Mouse (Mus musculus) forebrain, embryonic 16.5 days (tissue): ENCODE measurements around the gene Nudcd3. TPM values are rescaled to one million over a fixed set of nuclear protein-coding genes. Genes with fewer than 3 reads are reported as not detected.

Experiments
- ATAC-seq: fragments of 200-750 bp; cut with Nextera tagmentation; 2 replicates; pipeline ENCODE4 v1.8.0; 2017; ENCODE audit warnings: mild to moderate bottlenecking, moderate library complexity
- H3K27ac ChIP-seq: fragments of 300-500 bp; sonication (generic); 2 replicates; pipeline ENCODE4 v1.5.1; 2014; ENCODE audit warnings: low read length, control low read depth
- H3K27me3 ChIP-seq: fragments of 300-500 bp; sonication (generic); replicated peaks from 2 replicates; pipeline ENCODE4 v1.6.1; 2014; ENCODE audit warnings: low read length; ENCODE audit not compliant: control insufficient read depth, insufficient read depth
- H3K36me3 ChIP-seq: fragments of 300-500 bp; sonication (generic); 2 replicates; pipeline ENCODE4 v1.6.1; 2014; ENCODE audit not compliant: control insufficient read depth, insufficient read depth
- H3K4me1 ChIP-seq: fragments of 300-500 bp; sonication (generic); replicated peaks from 2 replicates; pipeline ENCODE4 v1.6.1; 2014; ENCODE audit warnings: low read length; ENCODE audit not compliant: control insufficient read depth, insufficient read depth
- H3K4me2 ChIP-seq: fragments of 300-500 bp; sonication (generic); 2 replicates; pipeline ENCODE4 v1.6.1; 2014; ENCODE audit warnings: mild to moderate bottlenecking, low read length, control low read depth
- H3K4me3 ChIP-seq: fragments of 300-500 bp; sonication (generic); replicated peaks from 2 replicates; pipeline ENCODE4 v1.5.1; 2014; ENCODE audit warnings: mild to moderate bottlenecking, low read length, control low read depth
- H3K9ac ChIP-seq: fragments of 300-500 bp; sonication (generic); replicated peaks from 2 replicates; pipeline ENCODE4 v1.6.1; 2014; ENCODE audit warnings: low read depth, low read length, control low read depth
- H3K9me3 ChIP-seq: fragments of 300-500 bp; sonication (generic); 2 replicates; pipeline ENCODE4 v1.6.1; 2016; ENCODE audit warnings: low read length; ENCODE audit not compliant: control insufficient read depth
- WGBS: fragments of 180-500 bp; shearing (Covaris S2); extraction: QIAGEN DNeasy Blood & Tissue Kit; methylation state at CpG from one replicate; pipeline ENCODE4 v1.1.7; 2014; 5-methylcytosine and 5-hydroxymethylcytosine counted together
- polyA plus RNA-seq: library from polyadenylated mRNA; unstranded; fragments of >200 nt; fragmentation: Nextera tagmentation; extraction: Ambion mirVana; gene quantifications from 2 replicates; pipeline ENCODE4 v1.2.1, GENCODE M21; 2015

The Nudcd3 gene
- polyA plus RNA-seq, 1 experiment from 2014 or later: 82.1 TPM

GRCm38 (mm10) chr11:6208158-6208557, 7.9 kb upstream of the Nudcd3 start:
- Histone ChIP-seq H3K4me2 (no peak overlapping the region), H3K9ac (no peak overlapping the region), H3K27me3 (no peaks in the 10 kb centered on the region), H3K36me3 (no peaks in the 10 kb centered on the region), H3K9me3 (peaks cover 3% of the 10 kb centered on the region; the same call in 1 of the 2 replicates), H3K27ac (no peak overlapping the region), H3K4me3 (no peak overlapping the region), H3K4me1 (no peaks in the 10 kb centered on the region)
- no peak for ATAC-seq
- 89% methylated on average over 1 of the region's 1 CpGs for WGBS

GRCm38 (mm10) chr11:6207090-6207489, 6.9 kb upstream of the Nudcd3 start:
- no peaks in the 10 kb centered on the region for H3K27me3 ChIP-seq
- ATAC-seq: no peak
- H3K27ac ChIP-seq: no peak overlapping the region
- 83% methylated on average over 2 of the region's 2 CpGs for WGBS
- H3K9ac ChIP-seq: no peak overlapping the region
- H3K4me1 ChIP-seq: no peaks in the 10 kb centered on the region
- H3K4me3 ChIP-seq: no peak overlapping the region
- no peak overlapping the region for H3K4me2 ChIP-seq
- H3K9me3 ChIP-seq: peaks cover 3% of the 10 kb centered on the region; the same call in 1 of the 2 replicates
- H3K36me3 ChIP-seq: no peaks in the 10 kb centered on the region

DNA sequence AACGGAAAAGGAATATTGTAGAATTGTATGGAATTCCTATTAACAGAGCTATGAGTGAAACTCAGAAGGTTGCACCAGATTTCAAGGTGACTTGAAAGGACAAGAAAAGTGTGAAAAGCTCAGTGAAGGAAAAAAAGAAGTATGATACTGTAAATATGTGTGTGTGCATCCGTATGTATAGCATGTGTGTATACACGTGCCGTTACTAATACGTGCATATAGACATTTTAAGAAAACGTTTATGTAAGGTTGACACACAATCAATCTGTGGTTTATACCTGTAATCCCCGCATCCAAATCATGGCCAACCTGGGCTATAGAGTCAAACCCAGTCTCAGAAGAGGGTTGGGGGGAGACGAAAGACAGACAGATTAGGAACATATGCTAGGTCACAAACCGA, 355 bp upstream of the Nudcd3 start:
- Histone ChIP-seq H3K27ac (peak overlapping the region; percentile 97), H3K9ac (peak overlapping the region; percentile 96), H3K9me3 (peaks cover 3% of the 10 kb centered on the region; the same call in 1 of the 2 replicates), H3K36me3 (no peaks in the 10 kb centered on the region), H3K4me1 (peaks cover 22% of the 10 kb centered on the region), H3K4me2 (peak overlapping the region; percentile 98), H3K27me3 (no peaks in the 10 kb centered on the region), H3K4me3 (peak overlapping the region; percentile 100)
- peak; percentile 21 for ATAC-seq
- WGBS: 27% methylated on average over 9 of the region's 9 CpGs

GRCm38 (mm10) chr11:6199410-6200086, 667 bp downstream of the Nudcd3 start, which contains the start of gene A730071L15Rik:
Gene A730071L15Rik, plus strand, starts transcription at chr11:6200029.
- Histone ChIP-seq H3K9me3 (no peaks in the 10 kb centered on the region), H3K36me3 (no peaks in the 10 kb centered on the region), H3K4me2 (peak within 1 kb of the TSS; percentile 98), H3K27me3 (no peaks in the 10 kb centered on the region), H3K27ac (peak within 1 kb of the TSS; percentile 97), H3K4me1 (peaks cover 22% of the 10 kb centered on the region), H3K9ac (peak within 1 kb of the TSS; percentile 96), H3K4me3 (peak within 1 kb of the TSS; percentile 100)
- ATAC-seq: peak; percentile 59; the same call in 1 of the 2 replicates
- 1% methylated on average over 35 of the region's 35 CpGs for WGBS

DNA sequence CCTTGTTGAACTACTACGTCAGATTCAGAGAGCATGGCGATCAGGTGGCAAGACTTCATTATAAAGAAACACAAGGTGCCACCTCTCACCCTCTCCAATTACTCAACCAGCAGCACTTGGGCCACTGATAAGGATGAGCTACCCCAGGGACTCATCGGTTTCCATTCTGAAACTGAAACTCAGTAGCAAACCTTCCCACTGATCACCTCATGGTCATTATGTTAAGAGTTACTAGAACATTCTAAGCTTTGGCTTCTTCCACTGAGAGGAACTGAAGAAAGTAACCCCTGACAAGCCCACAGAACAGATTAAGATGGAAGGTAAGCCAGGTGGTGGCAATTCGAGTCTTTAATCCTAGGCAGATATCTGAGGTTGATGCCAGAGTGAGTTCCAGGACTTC, 1.8 kb downstream of the Nudcd3 start:
- 96% methylated on average over 4 of the region's 4 CpGs for WGBS
- no peaks in the 10 kb centered on the region for H3K36me3 ChIP-seq
- no peaks in the 10 kb centered on the region for H3K9me3 ChIP-seq
- no peak overlapping the region for H3K9ac ChIP-seq
- H3K4me1 ChIP-seq: peaks cover 22% of the 10 kb centered on the region
- H3K4me3 ChIP-seq: peak overlapping the region; percentile 100; the same call in 1 of the 2 replicates
- H3K27me3 ChIP-seq: no peaks in the 10 kb centered on the region
- no peak overlapping the region for H3K27ac ChIP-seq
- ATAC-seq: no peak
- peak overlapping the region; percentile 98 for H3K4me2 ChIP-seq

DNA sequence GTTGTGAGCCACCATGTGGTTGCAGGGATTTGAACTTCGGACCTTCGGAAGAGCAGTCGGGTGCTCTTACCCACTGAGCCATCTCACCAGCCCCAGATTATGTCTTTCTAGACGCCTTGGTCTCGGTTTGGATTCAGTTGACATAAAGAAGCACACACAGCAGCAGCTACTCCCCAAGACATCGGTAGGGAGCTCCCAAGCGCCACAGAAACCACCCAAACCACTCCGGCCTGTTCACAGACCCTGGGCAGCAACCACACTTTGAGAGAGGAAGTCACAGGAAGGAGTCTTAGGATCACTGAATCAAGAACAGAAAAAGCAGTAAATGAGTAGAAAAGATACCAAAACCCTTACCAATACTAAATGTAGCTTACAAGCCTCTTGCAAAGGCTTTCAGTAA, 3.4 kb downstream of the Nudcd3 start:
- Histone ChIP-seq H3K4me2 (no peak overlapping the region), H3K9me3 (no peaks in the 10 kb centered on the region), H3K4me3 (no peak overlapping the region), H3K36me3 (no peaks in the 10 kb centered on the region), H3K27ac (no peak overlapping the region), H3K4me1 (peaks cover 22% of the 10 kb centered on the region), H3K27me3 (no peaks in the 10 kb centered on the region), H3K9ac (no peak overlapping the region)
- ATAC-seq: no peak
- WGBS: 91% methylated on average over 8 of the region's 8 CpGs

DNA sequence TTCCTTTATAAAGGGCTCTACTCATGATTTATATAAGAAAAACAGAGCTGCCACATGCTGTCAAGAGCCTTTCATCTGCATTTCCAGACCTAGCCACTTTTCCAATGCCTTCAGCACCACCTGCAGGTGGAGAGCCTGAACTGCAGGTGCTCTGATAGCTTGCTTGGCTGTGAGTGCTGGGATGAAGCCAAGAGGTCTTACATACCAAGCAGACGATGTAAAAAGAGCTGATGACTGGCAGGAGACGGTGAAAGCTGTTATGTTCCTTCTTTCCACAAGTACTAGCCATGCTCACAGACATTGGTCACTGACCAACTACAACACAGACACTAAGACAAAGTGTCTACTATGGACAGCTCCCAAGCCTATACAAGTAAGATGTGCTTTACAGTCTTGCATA, 12.3 kb downstream of the Nudcd3 start:
- no peaks in the 10 kb centered on the region for H3K9me3 ChIP-seq
- 0% methylated on average over 2 of the region's 2 CpGs for WGBS
- 0 out of 2 replicates have a peak, but pooled peaks cover 3% of the 10 kb centered on the region for H3K36me3 ChIP-seq
- no peak overlapping the region; the same call in 1 of the 2 replicates for H3K9ac ChIP-seq
- no peak overlapping the region for H3K4me3 ChIP-seq
- H3K4me1 ChIP-seq: peaks cover 33% of the 10 kb centered on the region
- no peaks in the 10 kb centered on the region for H3K27me3 ChIP-seq
- H3K27ac ChIP-seq: peak overlapping the region; percentile 52
- ATAC-seq: peak; percentile 67
- no peak overlapping the region for H3K4me2 ChIP-seq

- Histone ChIP-seq H3K27ac (peak overlapping the region; percentile 52), H3K36me3 (0 out of 2 replicates have a peak, but pooled peaks cover 3% of the 10 kb centered on the region), H3K4me1 (peaks cover 37% of the 10 kb centered on the region), H3K4me2 (no peak overlapping the region), H3K27me3 (no peaks in the 10 kb centered on the region), H3K9ac (peak overlapping the region; percentile 34; the same call in 1 of the 2 replicates), H3K4me3 (no peak overlapping the region), H3K9me3 (no peaks in the 10 kb centered on the region)
- WGBS: 90% methylated on average over 3 of the region's 3 CpGs
- peak; percentile 41; the same call in 1 of the 2 replicates for ATAC-seq
Observed at GRCm38 (mm10) chr11:6187399-6187798, 12.8 kb downstream of the Nudcd3 start.

DNA sequence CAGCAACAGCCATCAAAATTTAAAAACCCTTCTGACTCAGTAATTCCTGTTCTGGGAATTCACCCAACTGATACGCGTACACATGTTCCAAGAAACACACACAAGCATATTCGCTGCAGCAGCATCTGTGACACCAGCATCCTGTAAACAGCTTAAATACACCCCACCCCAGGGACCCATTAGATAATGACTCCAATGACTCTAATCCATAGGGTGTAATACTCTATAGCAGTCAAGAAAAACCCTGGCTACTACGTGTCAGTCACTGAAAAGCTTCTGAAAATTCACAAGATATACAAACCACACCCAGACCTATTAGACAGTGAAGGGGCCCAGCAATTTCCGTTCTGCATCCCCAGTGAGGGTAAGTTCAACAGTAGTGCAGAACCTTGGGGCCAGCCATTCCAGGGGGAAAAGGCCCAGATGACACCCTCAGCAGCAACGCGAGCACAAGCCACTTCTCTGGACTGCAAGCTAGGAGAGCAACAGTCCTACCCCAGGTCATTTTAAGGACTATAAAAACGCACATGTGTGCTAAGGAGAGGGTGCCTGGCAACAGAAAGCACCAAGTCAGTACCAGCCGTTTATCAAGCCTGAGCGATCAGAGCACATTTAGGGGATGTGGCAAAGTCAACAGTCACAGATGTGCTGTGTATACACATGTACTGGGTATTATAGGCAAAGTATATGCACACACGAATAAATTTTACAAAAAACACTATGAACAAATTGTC, 15.8 kb downstream of the Nudcd3 start:
- no peaks in the 10 kb centered on the region for H3K9me3 ChIP-seq
- H3K36me3 ChIP-seq: no peaks in the 10 kb centered on the region
- peaks cover 39% of the 10 kb centered on the region for H3K4me1 ChIP-seq
- H3K4me2 ChIP-seq: no peak overlapping the region
- ATAC-seq: no peak
- H3K9ac ChIP-seq: no peak overlapping the region; the same call in 1 of the 2 replicates
- H3K27me3 ChIP-seq: no peaks in the 10 kb centered on the region
- peak overlapping the region; percentile 60 for H3K27ac ChIP-seq
- 66% methylated on average over 11 of the region's 11 CpGs for WGBS
- H3K4me3 ChIP-seq: no peak overlapping the region
